Mouse (Mus musculus) v-Abl transformed pro-B cells (cell line): ENCODE results near the gene Zg16.
"Not testable (repeated sequence)": the region's sequence is repeated elsewhere in the genome, so short reads cannot be mapped to it uniquely, and the experiment has no call there.

Experiments
- in situ Hi-C, 2 experiments: fragments of 400-800 bp; cut with MboI; formaldehyde crosslinking; loops; one replicate each; pipeline ENCODE4 v1.15.1; 2025; ENCODE audit not compliant: unreplicated experiment in 2 of 2

The Zg16 gene

GRCm38 (mm10) chr7:127110239-127111007 lies 23.3 kb upstream of the Zg16 start:
- in situ Hi-C loops: loop anchor here (5.0 to 10.0 kb wide), 4 partner anchors 114 to 466 kb away; partner anchors contain the start of genes 4930451I11Rik (in 1 of the 2) and Sgf29 (in 1 of the 2)

- in situ Hi-C loops: loop anchor here in 1 of 2 experiments (10.0 kb wide), 1 partner anchor 461 kb away; the partner anchor contains the start of gene Sgf29
These were observed 18.4 kb upstream of the Zg16 start for GRCm38 (mm10) chr7:127105551-127105950.

DNA sequence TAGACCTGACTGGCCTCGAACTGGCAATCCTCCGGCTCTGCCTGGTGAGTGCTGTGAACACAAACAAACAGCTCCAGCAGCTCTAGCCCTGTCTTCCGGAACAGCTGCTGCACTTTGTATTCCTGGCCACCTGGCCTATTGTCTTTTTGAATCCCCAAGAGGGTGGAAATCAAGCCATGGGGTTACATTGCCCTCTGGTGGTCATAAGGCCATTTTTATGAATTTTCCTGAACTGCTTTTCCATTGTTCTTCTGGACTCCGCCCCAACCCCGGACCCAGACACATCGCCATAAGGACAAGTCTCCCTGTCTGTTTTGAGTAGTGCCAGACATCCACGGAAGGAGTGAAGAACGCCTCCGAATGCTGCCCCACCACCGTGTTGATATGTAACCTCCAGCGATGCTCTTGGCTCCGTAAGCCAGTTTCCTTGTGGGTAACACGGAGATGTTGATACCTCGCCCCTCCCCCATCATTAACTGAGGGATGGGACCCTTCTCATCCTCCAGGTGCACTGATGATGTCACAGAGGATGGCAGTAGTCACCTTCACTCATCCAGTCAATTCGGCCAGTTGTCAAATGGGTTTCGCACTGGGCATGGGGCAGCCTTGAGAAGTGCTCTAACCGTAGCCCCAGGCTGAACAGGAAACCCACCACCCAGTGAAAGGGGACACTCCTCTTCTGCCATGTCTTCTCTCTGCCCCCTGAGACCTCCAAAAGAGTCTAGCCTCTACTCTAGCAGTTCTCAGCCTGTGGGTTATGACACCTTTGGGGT lies 17.6 kb upstream of the Zg16 start:
- in situ Hi-C loops: loop anchor here (5.0 to 10.0 kb wide), 3 partner anchors 37 to 460 kb away; partner anchors contain the start of genes Pagr1a (in 1 of the 2), Pagr1b (in 1 of the 2) and Sgf29 (in 1 of the 2)

GRCm38 (mm10) chr7:127103960-127104359 lies 16.8 kb upstream of the Zg16 start:
- in situ Hi-C loops: loop anchor here (5.0 to 10.0 kb wide), 3 partner anchors 37 to 459 kb away; partner anchors contain the start of genes Pagr1a (in 1 of the 2), Pagr1b (in 1 of the 2) and Sgf29 (in 1 of the 2)

DNA sequence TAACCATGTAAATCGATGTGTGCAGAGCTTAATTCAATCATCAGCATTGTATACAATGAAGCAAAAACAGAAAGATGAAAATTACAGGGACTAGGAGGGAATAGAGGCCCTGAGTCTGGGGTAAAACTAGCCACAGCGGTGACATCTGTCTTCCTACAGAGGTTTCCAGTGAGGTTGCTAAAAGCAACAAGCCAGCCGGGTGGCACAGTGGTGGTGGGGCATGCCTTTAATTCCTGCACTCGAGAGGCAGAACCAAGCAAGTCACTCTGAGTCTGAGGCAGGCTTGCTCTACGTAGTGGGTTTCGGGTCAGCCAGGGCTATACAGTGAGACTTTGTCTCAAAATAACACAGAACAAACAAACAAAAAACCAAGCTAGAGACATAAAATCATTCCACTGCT lies 15.0 kb upstream of the Zg16 start:
- in situ Hi-C loops: loop anchor here (5.0 to 10.0 kb wide), 3 partner anchors 35 to 457 kb away; partner anchors contain the start of genes Pagr1a (in 1 of the 2), Pagr1b (in 1 of the 2) and Sgf29 (in 1 of the 2)

- in situ Hi-C loops: loop anchor here (5.0 to 10.0 kb wide), 3 partner anchors 34 to 457 kb away; partner anchors contain the start of genes Pagr1a (in 1 of the 2), Pagr1b (in 1 of the 2) and Sgf29 (in 1 of the 2)
These were observed 14.4 kb upstream of the Zg16 start for GRCm38 (mm10) chr7:127101451-127102016.

- in situ Hi-C loops: loop anchor here in 1 of 2 experiments (5.0 kb wide), 1 partner anchor 77 kb away; the partner anchor contains the start of genes Gm42742 and Prrt2
These were observed 12.4 kb upstream of the Zg16 start for GRCm38 (mm10) chr7:127099528-127099927.

DNA sequence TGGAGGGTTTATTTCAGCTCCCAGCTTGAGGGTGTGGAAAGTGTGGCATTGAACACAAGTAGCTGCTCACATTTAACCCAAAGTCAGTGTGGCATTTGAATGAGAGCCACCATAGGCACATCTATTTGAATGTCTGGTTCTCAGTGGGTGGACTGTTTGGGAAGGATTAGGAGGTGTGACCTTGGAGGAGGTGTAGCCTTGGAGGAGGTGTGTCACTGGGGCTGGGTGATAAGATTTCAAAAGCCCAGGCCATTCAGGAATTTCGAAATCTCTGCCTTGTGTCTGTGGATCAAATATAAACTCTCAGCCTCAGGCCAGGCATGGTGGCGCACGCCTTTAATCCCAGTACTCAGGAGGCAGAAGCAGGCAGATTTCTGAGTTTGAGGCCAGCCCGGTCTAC lies 11.8 kb upstream of the Zg16 start:
- in situ Hi-C loops: loop anchor here in 1 of 2 experiments (5.0 kb wide), 1 partner anchor 77 kb away; the partner anchor contains the start of genes Gm42742 and Prrt2

DNA sequence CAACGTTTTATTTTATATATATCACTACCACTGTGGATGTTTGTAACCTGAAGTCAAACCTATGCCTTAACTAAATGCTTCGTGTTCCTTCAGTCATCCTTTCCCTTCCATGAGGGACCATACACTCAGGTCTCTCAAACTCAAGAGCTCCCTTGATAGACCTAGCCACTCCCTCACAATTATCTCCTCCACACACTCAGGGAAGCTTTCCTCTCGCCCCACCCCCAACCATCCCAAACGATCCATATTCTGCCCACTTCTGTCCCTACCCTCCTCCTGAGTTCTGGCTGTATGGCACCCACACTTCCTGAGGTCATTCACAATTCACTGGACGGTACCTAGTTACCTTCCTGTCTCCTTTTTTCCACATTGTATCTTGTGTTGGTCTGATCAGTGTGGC lies 11.4 kb upstream of the Zg16 start:
- in situ Hi-C loops: loop anchor here in 1 of 2 experiments (5.0 kb wide), 1 partner anchor 76 kb away; the partner anchor contains the start of genes Gm42742 and Prrt2

DNA sequence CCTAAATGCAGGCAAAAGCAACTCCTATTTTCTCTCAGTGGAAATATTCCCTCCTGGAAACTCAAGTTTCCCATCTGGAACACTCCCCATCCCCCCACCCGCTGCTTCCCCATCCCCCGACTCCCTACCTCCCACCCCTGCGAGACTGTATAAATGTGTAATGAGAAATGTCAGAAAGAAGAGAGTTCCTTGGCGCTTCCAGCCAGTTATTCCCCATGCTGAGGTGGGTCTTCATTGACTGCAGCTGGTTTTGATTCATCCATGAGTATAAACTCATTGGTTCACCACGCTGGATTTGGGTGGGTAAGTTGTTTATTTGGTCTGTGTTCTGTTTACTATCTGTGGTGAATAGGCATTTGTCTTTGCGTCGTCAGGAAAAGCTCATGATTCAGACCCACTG lies 9.3 kb upstream of the Zg16 start:
- in situ Hi-C loops: loop anchor here in 1 of 2 experiments (5.0 kb wide), 1 partner anchor 74 kb away; the partner anchor contains the start of genes Gm42742 and Prrt2

GRCm38 (mm10) chr7:127093914-127094313 lies 6.8 kb upstream of the Zg16 start:
- in situ Hi-C loops: no loop called here

DNA sequence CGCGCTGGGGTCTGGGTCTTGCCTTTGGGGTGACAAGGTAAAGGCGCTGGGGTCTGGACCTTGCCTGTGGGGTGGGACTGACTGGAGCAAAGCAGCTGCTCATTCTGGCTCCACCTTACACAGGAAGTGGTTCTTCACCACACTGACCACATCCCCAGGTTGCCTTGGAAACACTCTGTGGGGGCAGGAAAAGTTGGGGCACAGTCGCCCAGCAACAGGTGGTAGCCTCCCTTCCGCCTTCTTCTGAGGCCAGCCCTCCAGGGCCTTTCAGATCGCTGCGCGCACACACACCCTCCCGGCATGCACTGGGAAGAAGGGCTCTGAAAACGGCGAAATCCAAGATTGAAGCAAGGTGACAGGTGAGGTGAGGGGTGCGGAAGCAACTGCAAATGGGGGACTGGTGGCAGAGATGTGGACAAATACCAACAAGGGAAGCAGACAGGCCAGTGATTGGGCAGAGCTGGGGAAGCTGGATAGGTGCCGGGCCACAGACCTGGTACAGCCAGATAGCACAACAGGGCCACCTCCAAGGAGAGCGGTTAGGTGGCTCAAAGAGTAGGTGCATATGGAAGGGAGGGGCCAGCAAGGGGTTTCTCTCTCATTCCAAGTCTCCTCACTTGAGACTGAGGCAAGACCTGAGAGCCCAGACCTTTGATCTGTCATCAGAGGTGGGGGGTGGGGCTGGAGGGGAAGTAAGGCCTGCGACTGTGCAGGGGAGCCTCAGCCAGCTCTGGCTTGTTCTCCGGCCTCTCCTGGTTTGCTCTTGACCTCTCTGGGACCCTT lies 4.2 kb upstream of the Zg16 start, which contains the start of gene AI467606:
Gene AI467606 (plus strand): TSS at position 246 of the 783 bp plus-strand sequence.
- in situ Hi-C loops: no loop called here

DNA sequence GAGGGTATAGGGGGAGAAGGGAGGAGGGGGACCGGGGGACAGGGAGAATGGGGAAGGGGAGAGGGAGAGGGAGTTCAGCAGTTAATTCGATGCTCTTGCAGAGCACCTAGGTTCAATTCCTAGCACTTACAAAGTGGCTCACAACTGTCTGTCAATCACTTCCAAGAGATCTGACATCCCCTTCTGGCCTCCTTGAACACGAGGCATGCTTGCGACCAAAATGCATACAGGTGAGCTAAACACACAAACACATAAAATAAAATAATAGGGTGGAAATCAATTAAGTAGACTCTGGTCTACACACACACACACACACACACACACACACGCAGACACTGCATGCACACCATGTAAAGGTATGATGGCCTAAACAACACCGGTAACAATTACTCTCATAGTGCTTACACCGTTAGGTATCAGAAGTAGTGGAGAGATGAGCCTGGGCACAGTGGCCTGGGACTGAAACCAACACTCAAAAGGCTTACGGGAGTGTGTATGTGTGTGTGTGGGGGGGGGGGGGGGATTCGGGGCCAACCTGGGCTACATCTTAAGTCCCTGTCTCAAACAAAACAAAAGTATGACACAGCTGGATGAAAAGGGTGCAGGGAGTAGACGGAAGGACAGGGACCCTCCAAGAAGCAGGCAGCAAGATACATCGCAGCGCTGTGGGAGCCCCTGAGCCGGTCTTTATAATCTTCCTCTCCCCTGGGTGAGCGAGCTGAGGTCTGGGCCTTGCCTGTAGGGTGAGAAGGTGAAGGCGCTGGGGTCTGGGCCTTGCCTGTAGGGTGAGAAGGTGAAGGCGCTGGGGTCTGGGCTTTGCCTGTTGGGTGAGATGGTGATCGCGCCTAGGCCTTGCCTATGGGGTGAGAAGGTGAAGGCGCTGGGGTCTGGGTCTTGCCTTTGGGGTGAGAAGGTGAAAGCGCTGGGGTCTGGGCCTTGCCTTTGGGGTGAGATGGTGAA lies 3.3 kb upstream of the Zg16 start:
- in situ Hi-C loops: no loop called here

GRCm38 (mm10) chr7:127088901-127089845 lies 2.0 kb upstream of the Zg16 start:
- in situ Hi-C loops: no loop called here

- in situ Hi-C loops: no loop called here
These were observed 955 bp upstream of the Zg16 start for GRCm38 (mm10) chr7:127088083-127088482.

GRCm38 (mm10) chr7:127085751-127086150 lies 1.4 kb downstream of the Zg16 start:
- in situ Hi-C loops: not testable (repeated sequence)

- in situ Hi-C loops: no loop called here
These were observed 2.3 kb downstream of the Zg16 start for GRCm38 (mm10) chr7:127084794-127085193.
